Mouse (Mus musculus) neural tube, embryonic 12.5 days (tissue): ENCODE measurements around the gene Blnk. TPM values are rescaled to one million over a fixed set of nuclear protein-coding genes. Genes with fewer than 3 reads are reported as not detected.

Experiments
- ATAC-seq: fragments of 200-750 bp; cut with Nextera tagmentation; 2 replicates; pipeline ENCODE4 v1.8.0; 2017; ENCODE audit warnings: low read depth, mild to moderate bottlenecking, moderate TSS enrichment, moderate library complexity; ENCODE audit not compliant: low FRiP score
- H3K27ac ChIP-seq: fragments of 300-500 bp; sonication (generic); 2 replicates; pipeline ENCODE4 v1.5.1; 2016
- H3K27me3 ChIP-seq: fragments of 300-500 bp; sonication (generic); replicated peaks from 2 replicates; pipeline ENCODE4 v1.6.1; 2016; ENCODE audit warnings: mild to moderate bottlenecking
- H3K36me3 ChIP-seq: fragments of 300-500 bp; sonication (generic); 2 replicates; pipeline ENCODE4 v1.6.1; 2016; ENCODE audit warnings: mild to moderate bottlenecking
- H3K4me1 ChIP-seq: fragments of 300-500 bp; sonication (generic); 2 replicates; pipeline ENCODE4 v1.6.1; 2016
- H3K4me2 ChIP-seq: fragments of 300-500 bp; sonication (generic); replicated peaks from 2 replicates; pipeline ENCODE4 v1.6.1; 2016; ENCODE audit warnings: mild to moderate bottlenecking
- H3K4me3 ChIP-seq: fragments of 300-500 bp; sonication (generic); 2 replicates; pipeline ENCODE4 v1.5.1; 2016
- H3K9ac ChIP-seq: fragments of 300-500 bp; sonication (generic); 2 replicates; pipeline ENCODE4 v1.6.1; 2016; ENCODE audit warnings: mild to moderate bottlenecking
- H3K9me3 ChIP-seq: fragments of 300-500 bp; sonication (generic); 2 replicates; pipeline ENCODE4 v1.6.1; 2016; ENCODE audit warnings: mild to moderate bottlenecking
- WGBS: fragments of 180-500 bp; shearing (Covaris S2); methylation state at CpG from one replicate; pipeline ENCODE4 v1.1.7; 2016; 5-methylcytosine and 5-hydroxymethylcytosine counted together
- polyA plus RNA-seq: library from polyadenylated mRNA; unstranded; fragments of >200 nt; fragmentation: Nextera tagmentation; extraction: Ambion mirVana; gene quantifications from 2 replicates; pipeline ENCODE4 v1.2.1, GENCODE M21; 2016

The Blnk gene
- polyA plus RNA-seq, result 0.58 and 0.64 TPM in 2 replicates

GRCm38 (mm10) chr19:40994057-40994585 is at the start of gene Blnk:
Gene Blnk (minus strand): TSS chr19:40994535.
- H3K9ac ChIP-seq, result no peak within 1 kb of the TSS
- 54% methylated on average over 8 of the region's 8 CpGs for WGBS
- no peak for ATAC-seq
- H3K4me2 ChIP-seq, result no peak within 1 kb of the TSS
- H3K27me3 ChIP-seq, result 0 out of 2 replicates have a peak, but pooled peaks cover 3% of the 10 kb centered on the region
- no peaks in the 10 kb centered on the region for H3K9me3 ChIP-seq
- no peak within 1 kb of the TSS for H3K27ac ChIP-seq
- no peaks in the 10 kb centered on the region for H3K36me3 ChIP-seq
- no peak within 1 kb of the TSS for H3K4me3 ChIP-seq
- no peaks in the 10 kb centered on the region; the same call in 1 of the 2 replicates for H3K4me1 ChIP-seq

GRCm38 (mm10) chr19:41039110-41039509 is 44.8 kb upstream of the Blnk start:
- no peak overlapping the region for H3K4me2 ChIP-seq
- no peak for ATAC-seq
- 87% methylated on average over 7 of the region's 7 CpGs for WGBS
- H3K9ac ChIP-seq, result no peak overlapping the region
- H3K4me3 ChIP-seq, result no peak overlapping the region
- H3K27me3 ChIP-seq, result no peaks in the 10 kb centered on the region
- no peaks in the 10 kb centered on the region for H3K9me3 ChIP-seq
- no peak overlapping the region for H3K27ac ChIP-seq
- H3K36me3 ChIP-seq, result no peaks in the 10 kb centered on the region
- no peaks in the 10 kb centered on the region for H3K4me1 ChIP-seq

GRCm38 (mm10) chr19:41035809-41036551 is 41.6 kb upstream of the Blnk start:
- H3K27me3 ChIP-seq, result no peaks in the 10 kb centered on the region
- H3K9me3 ChIP-seq, result no peaks in the 10 kb centered on the region
- H3K9ac ChIP-seq, result no peak overlapping the region
- no peak for ATAC-seq
- no peak overlapping the region for H3K27ac ChIP-seq
- H3K4me1 ChIP-seq, result no peaks in the 10 kb centered on the region
- H3K4me2 ChIP-seq, result no peak overlapping the region
- 77% methylated on average over 4 of the region's 4 CpGs for whole genome bisulfite sequencing
- no peaks in the 10 kb centered on the region for H3K36me3 ChIP-seq
- H3K4me3 ChIP-seq, result no peak overlapping the region

- 85% methylated on average over 6 of the region's 6 CpGs for WGBS
Observed at GRCm38 (mm10) chr19:41031869-41032268, 37.5 kb upstream of the Blnk start.

GRCm38 (mm10) chr19:41031009-41031408 is 36.7 kb upstream of the Blnk start:
- 85% methylated on average over 11 of the region's 11 CpGs for WGBS
- H3K9me3 ChIP-seq, result no peaks in the 10 kb centered on the region
- no peak overlapping the region for H3K4me2 ChIP-seq
- ATAC-seq, result no peak
- no peaks in the 10 kb centered on the region for H3K36me3 ChIP-seq
- no peaks in the 10 kb centered on the region for H3K27me3 ChIP-seq
- H3K4me1 ChIP-seq, result no peaks in the 10 kb centered on the region
- no peak overlapping the region for H3K27ac ChIP-seq
- H3K4me3 ChIP-seq, result no peak overlapping the region
- no peak overlapping the region for H3K9ac ChIP-seq

More at GRCm38 (mm10) chr19:41031869-41032268, 37.5 kb upstream of the Blnk start:
- no peak overlapping the region for H3K9ac ChIP-seq
- no peak overlapping the region for H3K27ac ChIP-seq
- H3K4me2 ChIP-seq, result no peak overlapping the region
- no peaks in the 10 kb centered on the region for H3K9me3 ChIP-seq
- no peak for ATAC-seq
- no peaks in the 10 kb centered on the region for H3K27me3 ChIP-seq
- H3K4me1 ChIP-seq, result no peaks in the 10 kb centered on the region
- no peaks in the 10 kb centered on the region for H3K36me3 ChIP-seq
- H3K4me3 ChIP-seq, result no peak overlapping the region

- Histone ChIP-seq H3K9me3 (no peaks in the 10 kb centered on the region), H3K4me3 (no peak overlapping the region), H3K27me3 (no peaks in the 10 kb centered on the region), H3K4me2 (no peak overlapping the region), H3K9ac (no peak overlapping the region), H3K36me3 (no peaks in the 10 kb centered on the region), H3K4me1 (no peaks in the 10 kb centered on the region), H3K27ac (no peak overlapping the region)
- WGBS, result 39% methylated on average over 6 of the region's 6 CpGs
- ATAC-seq, result no peak
Observed at GRCm38 (mm10) chr19:41030161-41030560, 35.8 kb upstream of the Blnk start.

DNA sequence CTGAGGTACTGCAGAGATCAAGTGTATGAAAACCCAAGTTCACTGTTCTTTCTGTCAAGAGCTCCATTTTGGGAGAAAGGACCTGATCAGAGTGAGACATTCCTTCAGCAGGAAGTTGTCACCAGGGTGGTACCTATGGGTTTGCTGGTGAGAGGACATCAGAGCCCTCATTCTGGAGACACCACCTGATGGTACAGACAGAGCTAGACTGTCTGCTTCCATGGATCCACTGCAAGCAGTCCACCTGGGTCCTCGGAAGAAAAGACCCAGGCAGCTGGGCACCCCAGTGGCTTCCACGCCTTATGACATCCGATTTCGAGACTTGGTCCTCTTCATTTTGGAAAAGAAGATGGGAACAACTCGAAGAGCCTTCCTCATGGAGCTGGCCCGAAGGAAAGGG is 34.9 kb upstream of the Blnk start, which contains the start of gene Dntt:
Gene Dntt, plus strand, starts transcription at position 57 of the 400 bp plus-strand sequence.
- Histone ChIP-seq H3K4me1 (no peaks in the 10 kb centered on the region), H3K4me3 (no peak within 1 kb of the TSS), H3K27me3 (no peaks in the 10 kb centered on the region), H3K27ac (no peak within 1 kb of the TSS), H3K9me3 (no peaks in the 10 kb centered on the region), H3K9ac (no peak within 1 kb of the TSS), H3K4me2 (no peak within 1 kb of the TSS), H3K36me3 (no peaks in the 10 kb centered on the region)
- ATAC-seq, result no peak
- WGBS, result 90% methylated on average over 6 of the region's 6 CpGs

DNA sequence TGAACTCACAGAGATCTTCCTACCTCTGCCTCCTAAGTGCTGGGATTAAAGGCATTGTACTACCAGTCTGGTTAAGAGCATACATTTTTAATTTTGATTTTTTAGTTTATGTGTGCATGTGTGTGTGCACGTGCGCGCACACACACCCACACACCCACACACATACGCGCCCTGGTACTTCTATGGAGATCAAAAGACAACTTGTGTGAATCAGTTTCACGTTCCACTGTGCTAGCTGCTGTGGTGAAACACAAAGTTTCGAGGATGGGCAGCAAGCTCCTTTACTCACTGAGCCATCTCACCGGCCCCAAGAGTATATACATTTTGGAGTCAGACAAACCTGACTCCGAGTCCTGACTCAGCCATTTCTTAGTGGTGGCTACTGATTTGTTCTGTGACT is 33.3 kb upstream of the Blnk start:
- H3K4me3 ChIP-seq, result no peak overlapping the region
- H3K27me3 ChIP-seq, result no peaks in the 10 kb centered on the region
- no peaks in the 10 kb centered on the region for H3K36me3 ChIP-seq
- no peak overlapping the region for H3K4me2 ChIP-seq
- H3K9me3 ChIP-seq, result no peaks in the 10 kb centered on the region
- H3K4me1 ChIP-seq, result no peaks in the 10 kb centered on the region
- H3K9ac ChIP-seq, result no peak overlapping the region
- 94% methylated on average over 9 of the region's 9 CpGs for WGBS
- H3K27ac ChIP-seq, result no peak overlapping the region
- no peak for ATAC-seq

DNA sequence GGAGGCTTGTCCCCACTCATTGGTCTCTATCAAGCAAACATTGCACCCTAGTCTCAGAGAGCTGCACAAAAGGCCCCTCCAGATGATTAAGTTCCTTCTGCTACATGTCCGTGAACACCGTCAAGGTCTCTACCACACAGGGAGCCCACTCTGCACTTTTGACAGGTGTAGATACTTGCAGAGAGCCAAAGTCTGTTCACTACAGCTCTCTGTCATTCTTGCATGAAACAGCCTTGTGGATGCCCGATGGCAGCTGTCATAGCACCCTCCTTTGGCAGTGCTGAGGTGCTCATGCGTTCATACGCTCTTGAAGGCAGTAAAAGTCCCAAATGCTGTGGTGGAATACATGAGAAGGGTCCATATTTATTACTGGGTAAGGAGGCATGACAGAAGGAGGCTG is 32.7 kb upstream of the Blnk start:
- no peak overlapping the region for H3K27ac ChIP-seq
- no peak overlapping the region for H3K9ac ChIP-seq
- no peak overlapping the region for H3K4me2 ChIP-seq
- H3K36me3 ChIP-seq, result no peaks in the 10 kb centered on the region
- ATAC-seq, result no peak
- H3K4me3 ChIP-seq, result no peak overlapping the region
- H3K9me3 ChIP-seq, result no peaks in the 10 kb centered on the region
- 91% methylated on average over 5 of the region's 5 CpGs for WGBS
- no peaks in the 10 kb centered on the region for H3K4me1 ChIP-seq
- no peaks in the 10 kb centered on the region for H3K27me3 ChIP-seq

- no peak overlapping the region for H3K9ac ChIP-seq
- no peak overlapping the region for H3K4me3 ChIP-seq
- no peak overlapping the region for H3K27ac ChIP-seq
- H3K36me3 ChIP-seq, result no peaks in the 10 kb centered on the region
- WGBS, result 86% methylated on average over 8 of the region's 8 CpGs
- no peaks in the 10 kb centered on the region for H3K9me3 ChIP-seq
- H3K4me1 ChIP-seq, result no peaks in the 10 kb centered on the region
- no peak overlapping the region for H3K4me2 ChIP-seq
- ATAC-seq, result no peak
- no peaks in the 10 kb centered on the region for H3K27me3 ChIP-seq
Observed at GRCm38 (mm10) chr19:41026551-41026950, 32.2 kb upstream of the Blnk start.

- WGBS, result 91% methylated on average over 4 of the region's 4 CpGs
- Histone ChIP-seq H3K4me3 (no peak overlapping the region), H3K9me3 (no peaks in the 10 kb centered on the region), H3K36me3 (no peaks in the 10 kb centered on the region), H3K27me3 (no peaks in the 10 kb centered on the region; the same call in 1 of the 2 replicates), H3K27ac (no peak overlapping the region), H3K9ac (no peak overlapping the region), H3K4me1 (no peaks in the 10 kb centered on the region), H3K4me2 (no peak overlapping the region)
- no peak for ATAC-seq
Observed at GRCm38 (mm10) chr19:41022244-41022643, 27.9 kb upstream of the Blnk start.

- no peaks in the 10 kb centered on the region for H3K4me1 ChIP-seq
- no peak overlapping the region for H3K4me2 ChIP-seq
- WGBS, result 79% methylated on average over 3 of the region's 3 CpGs
- H3K27ac ChIP-seq, result no peak overlapping the region
- no peak overlapping the region for H3K4me3 ChIP-seq
- H3K9ac ChIP-seq, result no peak overlapping the region
- ATAC-seq, result no peak
- no peaks in the 10 kb centered on the region for H3K9me3 ChIP-seq
- H3K36me3 ChIP-seq, result no peaks in the 10 kb centered on the region
- H3K27me3 ChIP-seq, result no peaks in the 10 kb centered on the region; the same call in 1 of the 2 replicates
Observed at GRCm38 (mm10) chr19:41020537-41020936, 26.2 kb upstream of the Blnk start.
